Mouse (Mus musculus) liver, embryonic 14.5 days (tissue): ENCODE measurements around the gene Fkbp15. TPM values are rescaled to one million over a fixed set of nuclear protein-coding genes. Genes with fewer than 3 reads are reported as not detected.

Source experiments
- ATAC-seq: fragments of 200-750 bp; cut with Nextera tagmentation; 2 replicates; pipeline ENCODE4 v1.8.0; 2017; ENCODE audit warnings: moderate number of reproducible peaks, mild to moderate bottlenecking, moderate library complexity; ENCODE audit not compliant: insufficient read depth
- DNase-seq, 3 experiments: peaks; one replicate each; pipeline ENCODE4 v3.0.0-alpha.2; 2012 to 2013; ENCODE audit warnings: low read depth in 3 of 3, low spot score in 3 of 3
- H3K27ac ChIP-seq: fragments of 300-500 bp; sonication (generic); 2 replicates; pipeline ENCODE4 v1.5.1; 2014; ENCODE audit warnings: moderate library complexity, mild to moderate bottlenecking, control low read depth, inconsistent platforms
- H3K27me3 ChIP-seq: fragments of 300-500 bp; sonication (generic); 2 replicates; pipeline ENCODE4 v1.6.1; 2014; ENCODE audit warnings: mild to moderate bottlenecking, low read length, moderate library complexity; ENCODE audit not compliant: control insufficient read depth, insufficient read depth
- H3K36me3 ChIP-seq: fragments of 300-500 bp; sonication (generic); replicated peaks from 2 replicates; pipeline ENCODE4 v1.6.1; 2014; ENCODE audit warnings: low read depth; ENCODE audit not compliant: control insufficient read depth, insufficient read depth
- H3K4me1 ChIP-seq, 2 experiments: fragments of 200-500 bp in 1 of 2; fragments of 300-500 bp in 1 of 2; sonication (generic) in 1 of 2; replicated peaks; 2 replicates each; pipeline ENCODE4 v1.6.1; 2012 to 2014; ENCODE audit warnings: antibody characterized with exemption in 1 of 2, inconsistent platforms in 1 of 2, low read length in 1 of 2; ENCODE audit not compliant: control insufficient read depth in 2 of 2, insufficient read depth in 2 of 2
- H3K4me2 ChIP-seq: fragments of 300-500 bp; sonication (generic); 2 replicates; pipeline ENCODE4 v1.6.1; 2014; ENCODE audit warnings: low read depth, mild to moderate bottlenecking, control low read depth, moderate library complexity
- H3K4me3 ChIP-seq, 2 experiments: fragments of 200-500 bp in 1 of 2; fragments of 300-500 bp in 1 of 2; sonication (generic) in 1 of 2; 2 replicates each; pipeline ENCODE4 v1.5.1; 2012 to 2014; ENCODE audit warnings: low read depth in 2 of 2, low read length in 2 of 2, mild to moderate bottlenecking in 2 of 2, control low read depth in 1 of 2, inconsistent platforms in 1 of 2, moderate library complexity in 1 of 2; ENCODE audit not compliant: insufficient read depth in 1 of 2
- H3K9ac ChIP-seq: fragments of 300-500 bp; sonication (generic); replicated peaks from 2 replicates; pipeline ENCODE4 v1.6.1; 2014; ENCODE audit warnings: mild to moderate bottlenecking, control low read depth, moderate library complexity
- H3K9me3 ChIP-seq: fragments of 300-500 bp; sonication (generic); 2 replicates; pipeline ENCODE4 v1.6.1; 2016; ENCODE audit warnings: low read length, mixed read lengths; ENCODE audit not compliant: control insufficient read depth
- CTCF ChIP-seq: IDR thresholded peaks from 2 replicates; pipeline ENCODE4 v1.5.1; 2016; ENCODE audit warnings: antibody characterized with exemption, low read depth, control low read depth
- EP300 ChIP-seq: IDR thresholded peaks from 2 replicates; pipeline ENCODE4 v1.6.1; 2016; ENCODE audit warnings: antibody characterized with exemption, low read depth
- WGBS: fragments of 180-500 bp; shearing (Covaris S2); extraction: QIAGEN DNeasy Blood & Tissue Kit; methylation state at CpG from one replicate; pipeline ENCODE4 v1.1.7; 2014; ENCODE audit not compliant: insufficient replicate concordance; 5-methylcytosine and 5-hydroxymethylcytosine counted together
- polyA plus RNA-seq, 2 experiments: library from polyadenylated mRNA; depleted of rRNA in 1 of 2; stranded (reverse) in 1 of 2; unstranded in 1 of 2; fragments of >200 nt; fragmentation: Nextera tagmentation in 1 of 2; extraction: Ambion mirVana in 1 of 2; gene quantifications; 2 replicates each; pipeline versions ENCODE4 v1.2.1 to v1.2.3; 2012 to 2014

Gene Fkbp15
- polyA plus RNA-seq, 2 experiments = 9.6 to 9.7 TPM

GRCm38 (mm10) chr4:62359256-62359775 is 1.0 kb downstream of the Fkbp15 start:
- peak overlapping the region; percentile 75 for H3K27ac ChIP-seq
- WGBS = 25% methylated on average over 7 of the region's 7 CpGs
- DNase-seq = no peak

GRCm38 (mm10) chr4:62357631-62358148 is 2.7 kb downstream of the Fkbp15 start:
- TF ChIP-seq CTCF (no peak), EP300 (no peak)
- WGBS = 31% methylated on average over 1 of the region's 1 CpGs
- ATAC-seq (no peak), DNase-seq (no peak)
- no peak overlapping the region for H3K4me2 ChIP-seq
- H3K9me3 ChIP-seq = no peaks in the 10 kb centered on the region
- H3K27me3 ChIP-seq = no peaks in the 10 kb centered on the region
- H3K27ac ChIP-seq = no peak overlapping the region; the same call in 1 of the 2 replicates
- H3K36me3 ChIP-seq = peaks cover 6% of the 10 kb centered on the region; the same call in 1 of the 2 replicates
- peaks cover 7 to 9% of the 10 kb centered on the region in 2 experiments for H3K4me1 ChIP-seq
- H3K4me3 ChIP-seq = no peak overlapping the region
- H3K9ac ChIP-seq = no peak overlapping the region

More at GRCm38 (mm10) chr4:62359256-62359775, 1.0 kb downstream of the Fkbp15 start:
- Histone ChIP-seq H3K36me3 (peaks cover 6% of the 10 kb centered on the region; the same call in 1 of the 2 replicates), H3K9me3 (no peaks in the 10 kb centered on the region), H3K27me3 (no peaks in the 10 kb centered on the region), H3K9ac (peak overlapping the region; percentile 83), H3K4me2 (peak overlapping the region; percentile 96), H3K4me3 (peak overlapping the region; percentile 69 to 89), H3K4me1 (peaks cover 7 to 9% of the 10 kb centered on the region in 2 experiments)
- ATAC-seq = no peak
- TF ChIP-seq EP300 = no peak
- no peak for TF ChIP-seq CTCF

- 86% methylated on average over 2 of the region's 2 CpGs for WGBS
- H3K9me3 ChIP-seq = no peaks in the 10 kb centered on the region
- no peak overlapping the region for H3K27ac ChIP-seq
- no peak overlapping the region for H3K4me2 ChIP-seq
- no peak overlapping the region for H3K4me3 ChIP-seq
- TF ChIP-seq CTCF = no peak
- no peak for TF ChIP-seq EP300
- ATAC-seq (no peak), DNase-seq (no peak)
- H3K27me3 ChIP-seq = no peaks in the 10 kb centered on the region
- peaks cover 0 to 5% of the 10 kb centered on the region in 2 experiments; a peak in 1 of 4 replicates for H3K4me1 ChIP-seq
- peaks cover 15% of the 10 kb centered on the region for H3K36me3 ChIP-seq
- H3K9ac ChIP-seq = no peak overlapping the region
Observed at GRCm38 (mm10) chr4:62349371-62349770, 11.0 kb downstream of the Fkbp15 start.

GRCm38 (mm10) chr4:62348329-62348705 is 12.0 kb downstream of the Fkbp15 start:
- Histone ChIP-seq H3K9ac (no peak overlapping the region), H3K4me1 (peaks cover 0 to 5% of the 10 kb centered on the region in 2 experiments; a peak in 1 of 4 replicates), H3K36me3 (peaks cover 15% of the 10 kb centered on the region), H3K4me3 (no peak overlapping the region), H3K27ac (no peak overlapping the region), H3K27me3 (no peaks in the 10 kb centered on the region), H3K9me3 (no peaks in the 10 kb centered on the region), H3K4me2 (peak overlapping the region; percentile 24; the same call in 1 of the 2 replicates)
- 43% methylated on average over 2 of the region's 2 CpGs for WGBS
- DNase-seq (no peak), ATAC-seq (peak; percentile 39; the same call in 1 of the 2 replicates)
- TF ChIP-seq EP300 (no peak), CTCF (no peak)

GRCm38 (mm10) chr4:62347605-62348328 is 12.6 kb downstream of the Fkbp15 start:
- no peak for DNase-seq
- TF ChIP-seq EP300 (no peak), CTCF (no peak)
- H3K9me3 ChIP-seq = no peaks in the 10 kb centered on the region
- no peaks in the 10 kb centered on the region for H3K27me3 ChIP-seq
- H3K4me2 ChIP-seq = peak overlapping the region; percentile 24; the same call in 1 of the 2 replicates
- H3K27ac ChIP-seq = no peak overlapping the region
- H3K36me3 ChIP-seq = peaks cover 17% of the 10 kb centered on the region
- ATAC-seq = peak; percentile 57; the same call in 1 of the 2 replicates
- H3K9ac ChIP-seq = no peak overlapping the region
- WGBS = 53% methylated on average over 9 of the region's 9 CpGs
- no peak overlapping the region for H3K4me3 ChIP-seq
- peaks cover 0 to 5% of the 10 kb centered on the region in 2 experiments; a peak in 1 of 4 replicates for H3K4me1 ChIP-seq
